Mouse (Mus musculus): ENCODE measurements around the gene Slc25a3.

Gene Slc25a3

GRCm38 (mm10) chr10:91123828-91124822 lies at the start of gene Slc25a3:
Slc25a3 (minus strand) TSS chr10:91124059.
- DNase-seq: peak; percentile 99

GRCm38 (mm10) chr10:91172329-91173100 lies 48.7 kb upstream of the Slc25a3 start:
- DNase-seq: no peak

- peak; percentile 95 to 97 for DNase-seq
These were observed 47.8 kb upstream of the Slc25a3 start for GRCm38 (mm10) chr10:91171455-91172328.

- no peak for DNase-seq
These were observed 47.2 kb upstream of the Slc25a3 start for GRCm38 (mm10) chr10:91171041-91171440.

GRCm38 (mm10) chr10:91170143-91170941 lies 46.5 kb upstream of the Slc25a3 start:
- peak; percentile 91 for DNase-seq

- peak; percentile 25 to 32 for DNase-seq
These were observed 45.7 kb upstream of the Slc25a3 start for GRCm38 (mm10) chr10:91169414-91170065.

- DNase-seq: no peak
These were observed 43.5 kb upstream of the Slc25a3 start for GRCm38 (mm10) chr10:91167352-91167751.

GRCm38 (mm10) chr10:91166890-91167289 lies 43.0 kb upstream of the Slc25a3 start:
- DNase-seq: peak; percentile 74 to 79

GRCm38 (mm10) chr10:91165850-91166249 lies 42.0 kb upstream of the Slc25a3 start:
- DNase-seq: no peak

GRCm38 (mm10) chr10:91164491-91164890 lies 40.6 kb upstream of the Slc25a3 start:
- no peak for DNase-seq

GRCm38 (mm10) chr10:91162511-91163163 lies 38.8 kb upstream of the Slc25a3 start:
- DNase-seq: no peak

GRCm38 (mm10) chr10:91162077-91162476 lies 38.2 kb upstream of the Slc25a3 start:
- DNase-seq: no peak

- DNase-seq: no peak
These were observed 37.1 kb upstream of the Slc25a3 start for GRCm38 (mm10) chr10:91161006-91161405.

GRCm38 (mm10) chr10:91158442-91158841 lies 34.6 kb upstream of the Slc25a3 start:
- no peak for DNase-seq

- DNase-seq: no peak
These were observed 32.5 kb upstream of the Slc25a3 start for GRCm38 (mm10) chr10:91156338-91156737.

GRCm38 (mm10) chr10:91153894-91154503 lies 30.1 kb upstream of the Slc25a3 start:
- no peak for DNase-seq

GRCm38 (mm10) chr10:91145413-91145812 lies 21.6 kb upstream of the Slc25a3 start:
- DNase-seq: no peak

- DNase-seq: no peak
These were observed 19.7 kb upstream of the Slc25a3 start for GRCm38 (mm10) chr10:91143313-91144230.

- peak; percentile 29 to 33 for DNase-seq
These were observed 18.9 kb upstream of the Slc25a3 start for GRCm38 (mm10) chr10:91142654-91143191.

Measured in B cell, adult 2 months (primary cell).